Mouse (Mus musculus): ENCODE measurements at regions not wholly inside any gene's neighbourhood (a gene's known extent, or its start where the extent isn't known, plus 50 kb on each side); places are given as distances from the start of the nearest gene placed in this dataset.

GRCm38 (mm10) chr2:128324256-128325096 lies 198.6 kb downstream of the Bcl2l11 start:
- TF ChIP-seq CTCF (IDR thresholded peaks at IDR 0.05; ENCODE audit: low read depth) (no peak), EP300 (IDR thresholded peaks at IDR 0.05; ENCODE audit: low read depth) (no peak)
